Mouse (Mus musculus): Measurements from ENCODE around the gene Cpn1. TPM values are rescaled to one million over a fixed set of nuclear protein-coding genes. Genes with fewer than 3 reads are reported as not detected.

Cpn1 gene
- polyA plus RNA-seq, 1 experiment from 2014 or later: 0.23 TPM

- DNase-seq (ENCODE audit: low spot score): no peak
These were observed 73.4 kb downstream of the Cpn1 start for GRCm38 (mm10) chr19:43912775-43913486.

GRCm38 (mm10) chr19:43906492-43906891, 79.9 kb downstream of the Cpn1 start:
- no peak for DNase-seq (ENCODE audit: low spot score)

Other genes with a start within 250 kb of the Cpn1 start
- gene Cutc, start 233.6 kb downstream of the Cpn1 start, polyA plus RNA-seq (2015; fragmentation: Nextera tagmentation; extraction: Ambion mirVana): 25.4 and 26.5 TPM in 2 replicates
- gene Cox15, start 233.6 kb downstream of the Cpn1 start, polyA plus RNA-seq (2015; fragmentation: Nextera tagmentation; extraction: Ambion mirVana): 8.7 and 9.8 TPM in 2 replicates
- gene Abcc2, start 204.4 kb downstream of the Cpn1 start, polyA plus RNA-seq (2015; fragmentation: Nextera tagmentation; extraction: Ambion mirVana): not detected in 2 replicates
- 6.2 and 7.0 TPM in 2 replicates for gene Dnmbp, start 46.4 kb downstream of the Cpn1 start, polyA plus RNA-seq (2015; fragmentation: Nextera tagmentation; extraction: Ambion mirVana)
- gene Cyp2c23, start 42.7 kb upstream of the Cpn1 start, polyA plus RNA-seq (2015; fragmentation: Nextera tagmentation; extraction: Ambion mirVana): 0.07 TPM in 1 of 2 replicates, not detected in the other
- gene Erlin1, start 83.2 kb upstream of the Cpn1 start, polyA plus RNA-seq (2015; fragmentation: Nextera tagmentation; extraction: Ambion mirVana): 14.0 and 15.0 TPM in 2 replicates
- 35.4 and 42.2 TPM in 2 replicates for gene Chuk, start 120.9 kb upstream of the Cpn1 start, polyA plus RNA-seq (2015; fragmentation: Nextera tagmentation; extraction: Ambion mirVana)
- gene Cwf19l1, start 149.3 kb upstream of the Cpn1 start, polyA plus RNA-seq (2015; fragmentation: Nextera tagmentation; extraction: Ambion mirVana): 37.6 and 38.8 TPM in 2 replicates
- gene Bloc1s2, start 159.9 kb upstream of the Cpn1 start, polyA plus RNA-seq (2015; fragmentation: Nextera tagmentation; extraction: Ambion mirVana): 121 and 128 TPM in 2 replicates
- gene Pkd2l1, start 205.9 kb upstream of the Cpn1 start, polyA plus RNA-seq (2015; fragmentation: Nextera tagmentation; extraction: Ambion mirVana): 0.10 and 0.16 TPM in 2 replicates
- gene Scd3, start 216.7 kb upstream of the Cpn1 start, polyA plus RNA-seq (2015; fragmentation: Nextera tagmentation; extraction: Ambion mirVana): 0.15 and 0.29 TPM in 2 replicates